21 mouse cellular contexts compared by ENCODE assay signal in genomic region chr9:86710091-86710634, GRCm38 (mm10). TPM values are rescaled to one million over a fixed set of nuclear protein-coding genes. Genes with fewer than 3 reads are reported as not detected.
A peak's percentile ranks its signal among the peaks of the same experiment; 100 is the strongest.
DNase-seq lines count a peak whose midpoint lies in the region; ATAC-seq and TF ChIP-seq lines count a peak whose summit lies in the region.
"Had no signal": no experiment of that assay in that cellular context is flagged by ENCODE, and none has a peak within 500 bp of the region (broad histone marks: within the 10 kb centered on the region; RNA-seq: fewer than 3 reads in every experiment).

No protein-coding gene starts in this region.

- H3K4me3 ChIP-seq in heart, postnatal 0 days (ENCODE audit: low read depth, low read length), result no peak overlapping the region
- H3K4me3 ChIP-seq in lung, embryonic 16.5 days (ENCODE audit: low read length), result no peak overlapping the region
- no peak overlapping the region for H3K4me3 ChIP-seq in layer of hippocampus, adult 2 months
- H3K4me3 ChIP-seq: heart, embryonic 13.5 days; hindbrain, embryonic 12.5 days had no signal

- H3K9ac ChIP-seq in heart, postnatal 0 days (replicated peaks; ENCODE audit: low read depth, low read length), result no peak overlapping the region
- H3K9ac ChIP-seq in lung, embryonic 16.5 days (ENCODE audit: low read length), result no peak overlapping the region
- H3K9ac ChIP-seq: heart, embryonic 13.5 days; hindbrain, embryonic 12.5 days had no signal

- H3K9me3 ChIP-seq in heart, postnatal 0 days (replicated peaks; ENCODE audit: control insufficient read depth, low read length), result no peaks in the 10 kb centered on the region
- H3K9me3 ChIP-seq in lung, embryonic 16.5 days (ENCODE audit: control insufficient read depth, low read length), result no peaks in the 10 kb centered on the region
- H3K9me3 ChIP-seq: heart, embryonic 13.5 days; hindbrain, embryonic 12.5 days had no signal

- H3K27ac ChIP-seq in heart, postnatal 0 days (ENCODE audit: low read depth), result no peak overlapping the region
- no peak overlapping the region for H3K27ac ChIP-seq in lung, embryonic 16.5 days (ENCODE audit: low read length)
- no peak overlapping the region for H3K27ac ChIP-seq in layer of hippocampus, adult 2 months
- H3K27ac ChIP-seq: heart, embryonic 13.5 days; hindbrain, embryonic 12.5 days had no signal

- no peak for TF ChIP-seq CTCF in heart, postnatal 0 days (IDR thresholded peaks at IDR 0.05; ENCODE audit: low read depth)
- no peak for TF ChIP-seq CTCF in layer of hippocampus, adult 2 months (conservative IDR thresholded peaks at IDR 0.05)

- no peak for ATAC-seq in heart, postnatal 0 days (ENCODE audit: insufficient read depth, low read depth)
- ATAC-seq in lung, embryonic 16.5 days (ENCODE audit: low read depth), result peak; percentile 67; the same call in 1 of the 2 replicates
- ATAC-seq: forebrain, embryonic 14.5 days; hindbrain, embryonic 16.5 days; inflammation-experienced regulatory T-cells, adult 6 months; intestine, postnatal 0 days had no signal

- 63% methylated on average over 2 of the region's 2 CpGs for WGBS in heart, postnatal 0 days
- WGBS in lung, embryonic 16.5 days, result 53% methylated on average over 2 of the region's 2 CpGs

- no peak overlapping the region for H3K4me2 ChIP-seq in heart, postnatal 0 days (ENCODE audit: low read depth, low read length)
- H3K4me2 ChIP-seq in lung, embryonic 16.5 days (ENCODE audit: low read depth, low read length), result no peak overlapping the region
- H3K4me2 ChIP-seq: heart, embryonic 13.5 days; hindbrain, embryonic 12.5 days had no signal

- no peak for TF ChIP-seq EP300 in heart, postnatal 0 days (IDR thresholded peaks at IDR 0.05; ENCODE audit: low read depth)

- DNase-seq in heart, postnatal 0 days (ENCODE audit: low spot score), result peak; percentile 15
- no peak for DNase-seq in heart, adult 8-10 months (ENCODE audit: low spot score)
- DNase-seq in lung, postnatal 36 days, result no peak
- DNase-seq in brain, adult 2 months (ENCODE audit: low read depth, low spot score), result peak; percentile 56
- DNase-seq in layer of hippocampus, adult 2 months (ENCODE audit: low spot score in 2 of 2), result no peak
- DNase-seq in embryo, embryonic 10 days (ENCODE audit: low spot score), result no peak
- DNase-seq: adrenal gland, postnatal 10 days; cerebellum, adult 18-20 months; cerebellum, adult 9-11 months; cerebellum, postnatal 36 days; gastrocnemius, postnatal 14 days; heart, postnatal 10 days; heart, postnatal 4 days had no signal

- H3K36me3 ChIP-seq in heart, postnatal 0 days (replicated peaks; ENCODE audit: control insufficient read depth, insufficient read depth, low read length), result no peaks in the 10 kb centered on the region
- no peaks in the 10 kb centered on the region for H3K36me3 ChIP-seq in lung, embryonic 16.5 days (ENCODE audit: control insufficient read depth, insufficient read depth, low read length)
- H3K36me3 ChIP-seq: heart, embryonic 13.5 days; hindbrain, embryonic 12.5 days had no signal

- no peaks in the 10 kb centered on the region for H3K27me3 ChIP-seq in heart, postnatal 0 days (ENCODE audit: control insufficient read depth, insufficient read depth, low read length)
- no peaks in the 10 kb centered on the region for H3K27me3 ChIP-seq in lung, embryonic 16.5 days (ENCODE audit: control insufficient read depth, insufficient read depth, low read depth, low read length)
- H3K27me3 ChIP-seq: heart, embryonic 13.5 days; hindbrain, embryonic 12.5 days had no signal

- H3K4me1 ChIP-seq in heart, postnatal 0 days (ENCODE audit: control insufficient read depth, insufficient read depth), result peaks cover 10% of the 10 kb centered on the region
- no peaks in the 10 kb centered on the region for H3K4me1 ChIP-seq in lung, embryonic 16.5 days (replicated peaks; ENCODE audit: control insufficient read depth, insufficient read depth, low read length)
- H3K4me1 ChIP-seq: hindbrain, embryonic 12.5 days had no signal

RNA-seq across cellular contexts. Expression of gene Me1, which starts 14.4 kb away (rescaled TPM):
- 9.2 and 12.2 TPM in 2 replicates for total RNA-seq in heart, postnatal 0 days (2014; rRNA removed; ENCODE audit: low replicate concordance)
- 35.1 and 36.2 TPM in 2 replicates for polyA plus RNA-seq in heart, postnatal 0 days (2015; fragmentation: Nextera tagmentation; extraction: Ambion mirVana)
- total RNA-seq in heart, adult 8-10 months (2022), result 100 to 1,000 TPM; 113 to 144 (median 120) TPM
- 24.8 and 26.2 TPM in 2 replicates for polyA plus RNA-seq in lung, embryonic 16.5 days (2015; fragmentation: Nextera tagmentation; extraction: Ambion mirVana)
- total RNA-seq in layer of hippocampus, adult 2 months (2021), result 10 to 100 TPM; 63.2 to 63.9 TPM
- total RNA-seq: granulocyte monocyte progenitor cell, adult 5-6 weeks had no signal

RNA-seq across cellular contexts. Expression of gene Prss35, which starts 33.3 kb away (rescaled TPM):
- total RNA-seq in heart, postnatal 0 days (2014; rRNA removed; ENCODE audit: low replicate concordance), result 7.2 and 10.1 TPM in 2 replicates
- 8.1 and 12.2 TPM in 2 replicates for polyA plus RNA-seq in heart, postnatal 0 days (2015; fragmentation: Nextera tagmentation; extraction: Ambion mirVana)
- total RNA-seq in heart, adult 8-10 months (2022), result 1 to 10 TPM in 1 of 4 experiments, under 1 TPM in 3; 0.08 to 1.7 (median 0.33) TPM
- 40.0 and 48.1 TPM in 2 replicates for polyA plus RNA-seq in lung, embryonic 16.5 days (2015; fragmentation: Nextera tagmentation; extraction: Ambion mirVana)
- 1 to 10 TPM; 5.3 to 5.9 TPM for total RNA-seq in layer of hippocampus, adult 2 months (2021)
- total RNA-seq: granulocyte monocyte progenitor cell, adult 5-6 weeks had no signal
- polyA plus RNA-seq: inflammation-experienced regulatory T-cells, adult 6 months had no signal

Comparison
In these comparisons a context has a peak if more than half of its experiments do, and no peak if none do; other contexts are left out.
1. DNase-seq: peak in heart, postnatal 0 days (single experiment) and brain, adult 2 months (single experiment); none in heart, adult 8-10 months (single experiment), lung, postnatal 36 days (single experiment), layer of hippocampus, adult 2 months (0 of 2) and embryo, embryonic 10 days (single experiment).